Mouse (Mus musculus): ENCODE results near the gene Rps5. TPM values are rescaled to one million over a fixed set of nuclear protein-coding genes. Genes with fewer than 3 reads are reported as not detected.
"Not testable (repeated sequence)": the region's sequence is repeated elsewhere in the genome, so short reads cannot be mapped to it uniquely, and the experiment has no call there.

Gene Rps5
- total RNA-seq, 2 experiments from 2014 or later = 536 to 584 TPM

DNA sequence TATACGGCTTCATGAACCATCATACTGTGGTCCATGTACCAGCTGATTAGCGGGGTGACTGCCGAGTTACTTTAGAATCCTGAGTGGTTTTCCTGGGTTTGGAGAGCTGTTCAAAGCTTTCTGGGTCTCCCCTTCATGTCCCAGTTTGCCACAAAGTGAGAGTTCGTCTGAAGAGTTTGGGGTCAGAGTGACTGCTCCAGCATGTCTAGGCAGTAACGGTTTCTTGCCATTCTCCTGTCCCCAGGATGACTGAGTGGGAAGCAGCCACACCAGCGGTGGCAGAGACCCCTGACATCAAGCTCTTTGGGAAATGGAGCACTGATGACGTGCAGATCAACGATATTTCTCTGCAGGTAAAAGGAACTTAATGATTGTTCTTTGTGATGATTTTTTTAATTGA, 639 bp downstream of the Rps5 start:
- DNase-seq = no peak

DNA sequence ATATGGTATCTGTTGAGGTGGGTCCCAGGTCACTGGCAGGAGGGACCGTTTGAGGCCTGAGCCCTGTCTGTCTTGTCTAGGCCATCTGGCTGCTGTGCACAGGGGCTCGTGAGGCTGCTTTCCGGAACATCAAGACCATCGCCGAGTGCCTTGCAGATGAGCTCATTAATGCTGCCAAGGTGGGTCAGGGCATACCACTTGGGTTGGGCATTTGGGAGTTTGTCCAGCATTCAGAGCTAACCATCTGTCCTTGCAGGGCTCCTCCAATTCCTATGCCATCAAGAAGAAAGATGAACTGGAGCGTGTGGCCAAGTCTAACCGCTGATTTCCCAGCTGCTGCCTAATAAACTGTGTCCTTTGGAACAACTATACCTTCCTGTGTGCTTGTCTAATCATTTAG, 4.2 kb downstream of the Rps5 start:
- intact Hi-C loops (cut with DNase I) = no loop called here
- DNase-seq = no peak

More for the DNA sequence above, 639 bp downstream of the Rps5 start:
- intact Hi-C loops (cut with DNase I) = loop anchor here (2.0 to 5.0 kb wide), 2 partner anchors 26 to 40 kb away; no protein-coding TSS in a partner anchor

DNA sequence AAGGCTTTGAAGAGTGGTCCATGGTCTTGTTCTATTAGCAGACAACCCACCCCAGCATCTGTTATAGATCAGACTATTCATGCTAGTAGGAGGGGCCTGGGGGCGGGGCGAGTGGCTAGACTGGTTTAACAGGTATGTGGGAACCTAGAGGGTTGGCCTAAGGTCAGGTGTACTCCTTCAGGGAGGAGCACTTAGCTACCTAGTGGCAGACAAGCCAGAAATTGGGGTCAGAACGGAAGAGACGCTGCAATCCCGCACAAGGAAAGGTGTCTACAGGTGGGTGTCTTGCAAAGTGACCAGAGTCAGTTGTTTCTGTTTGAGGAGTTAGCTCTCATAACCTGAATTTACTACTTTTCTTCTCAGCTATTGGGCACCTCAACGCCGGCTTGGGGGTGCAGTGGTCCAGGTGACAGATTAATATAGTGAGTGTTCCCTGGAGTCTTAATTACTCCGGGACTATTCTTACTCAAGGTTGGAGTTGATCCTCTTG, 5.1 kb downstream of the Rps5 start, which contains the start of gene Rnf225:
Gene Rnf225, plus strand, starts transcription at position 226 of the 490 bp plus-strand sequence.
- intact Hi-C loops (cut with DNase I) = no loop called here
- DNase-seq = peak in 1 of 2 experiments; percentile 18

DNA sequence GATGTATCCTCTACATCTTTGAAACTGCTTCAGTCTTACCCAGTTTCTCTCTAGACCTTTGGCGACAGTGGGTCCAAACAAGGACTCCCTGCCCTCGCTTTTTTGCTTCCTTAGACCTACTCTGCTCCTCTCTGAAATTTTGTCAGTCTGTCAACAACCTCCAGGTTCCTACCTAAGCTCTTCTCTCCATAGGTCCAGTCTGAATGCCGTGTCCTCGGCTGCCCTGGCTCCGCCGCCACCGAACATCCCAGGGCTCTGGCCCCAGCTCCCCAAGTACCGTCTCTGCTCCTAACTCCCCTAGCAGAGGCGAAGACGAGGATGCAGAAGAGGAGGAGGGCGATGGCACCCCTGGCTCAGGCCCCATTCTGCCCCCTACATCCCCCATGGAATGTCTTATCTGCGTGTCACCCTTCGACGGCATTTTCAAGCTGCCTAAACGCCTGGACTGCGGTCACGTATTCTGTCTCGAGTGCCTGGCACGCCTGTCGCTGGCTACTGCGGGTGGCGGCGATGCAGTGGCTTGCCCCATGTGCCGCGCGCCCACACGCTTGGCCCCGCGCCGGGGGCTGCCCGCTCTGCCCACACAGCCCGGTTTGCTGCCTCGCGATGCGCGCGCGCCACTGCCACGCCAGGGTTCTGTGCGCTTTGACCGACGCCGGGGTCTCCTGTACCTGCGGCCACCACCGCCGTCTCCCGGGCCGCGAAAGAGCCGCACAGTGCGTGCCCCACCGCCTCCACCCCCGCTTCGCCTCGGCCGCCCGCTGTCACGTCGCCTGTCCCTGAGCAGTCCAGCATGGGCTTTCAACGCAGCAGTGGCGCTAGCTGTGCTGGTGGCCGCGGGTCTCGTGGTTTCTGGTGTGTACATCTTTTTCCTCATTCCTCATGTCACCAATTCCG, 5.9 kb downstream of the Rps5 start:
- peak; percentile 18 to 23 for DNase-seq
- intact Hi-C loops (cut with DNase I) = no loop called here

DNA sequence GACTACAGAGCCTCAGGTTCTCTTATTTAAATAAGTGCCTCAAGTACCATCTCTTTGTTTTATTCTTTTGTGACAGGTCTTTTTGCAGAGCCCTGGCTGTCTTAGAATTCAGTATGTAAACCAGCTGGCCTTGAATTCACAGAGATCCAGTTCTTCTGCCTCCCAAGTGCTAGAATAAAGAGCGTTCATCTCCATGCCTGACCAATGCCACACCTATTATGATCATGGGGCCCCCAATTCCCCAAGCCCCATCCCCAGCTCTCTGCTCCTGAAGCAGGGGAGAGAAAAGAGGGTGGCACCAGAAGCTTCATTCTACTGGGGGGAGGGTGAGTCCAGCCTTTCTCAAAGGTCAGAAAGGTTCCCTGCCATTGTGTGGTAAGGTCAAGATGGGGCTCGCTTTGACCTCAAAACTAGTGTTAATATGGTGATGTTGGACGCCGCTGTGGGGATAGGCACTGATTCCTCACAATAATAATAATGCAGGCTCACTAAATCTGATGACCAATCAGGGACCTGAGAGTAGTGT, 11.6 kb downstream of the Rps5 start:
- no peak for DNase-seq

DNA sequence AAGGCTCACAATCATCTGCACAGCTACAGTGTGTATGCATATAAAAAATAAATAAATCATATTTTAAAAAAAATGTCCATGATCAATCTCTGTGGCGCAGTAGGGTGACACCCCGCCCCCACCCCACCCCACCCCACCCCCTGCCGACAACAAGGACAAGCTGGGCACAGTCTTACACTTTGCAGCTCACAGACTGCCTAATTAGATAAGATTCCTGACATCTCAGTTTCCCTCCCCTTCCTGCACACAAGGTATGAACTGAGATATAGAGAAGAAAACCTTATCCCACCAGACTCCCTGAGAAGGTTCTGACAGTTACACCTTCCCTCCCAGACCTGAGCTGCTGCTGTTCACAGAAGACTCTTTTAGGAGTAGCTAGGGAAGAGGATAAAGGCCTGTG, 12.7 kb downstream of the Rps5 start:
- intact Hi-C loops (cut with DNase I) = no loop called here
- no peak for DNase-seq

More for the DNA sequence above, 11.6 kb downstream of the Rps5 start:
- intact Hi-C loops (cut with DNase I) = no loop called here

DNA sequence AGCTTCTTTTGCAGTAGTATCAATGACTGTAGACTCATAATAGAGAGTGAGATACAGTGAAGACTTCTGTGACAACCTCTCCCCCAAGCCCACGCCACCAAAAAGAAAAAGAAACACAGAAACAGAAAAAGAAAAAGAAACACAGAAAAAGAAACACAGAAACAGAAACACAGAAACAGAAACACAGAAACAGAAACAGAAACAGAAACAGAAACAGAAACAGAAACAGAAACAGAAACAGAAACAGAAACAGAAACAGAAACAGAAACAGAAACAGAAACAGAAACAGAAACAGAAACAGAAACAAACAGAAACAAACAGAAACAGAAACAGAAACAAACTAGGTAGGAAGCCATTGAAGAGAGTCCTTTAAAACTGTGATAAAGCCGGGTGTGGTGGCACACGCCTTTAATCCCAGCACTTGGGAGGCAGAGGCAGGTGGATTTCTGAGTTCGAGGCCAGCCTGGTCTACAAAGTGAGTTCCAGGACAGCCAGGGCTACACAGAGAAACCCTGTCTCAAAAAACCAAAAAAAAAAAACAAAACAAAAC, 15.2 kb downstream of the Rps5 start:
- DNase-seq; intact Hi-C loops (cut with DNase I): not testable (repeated sequence)

DNA sequence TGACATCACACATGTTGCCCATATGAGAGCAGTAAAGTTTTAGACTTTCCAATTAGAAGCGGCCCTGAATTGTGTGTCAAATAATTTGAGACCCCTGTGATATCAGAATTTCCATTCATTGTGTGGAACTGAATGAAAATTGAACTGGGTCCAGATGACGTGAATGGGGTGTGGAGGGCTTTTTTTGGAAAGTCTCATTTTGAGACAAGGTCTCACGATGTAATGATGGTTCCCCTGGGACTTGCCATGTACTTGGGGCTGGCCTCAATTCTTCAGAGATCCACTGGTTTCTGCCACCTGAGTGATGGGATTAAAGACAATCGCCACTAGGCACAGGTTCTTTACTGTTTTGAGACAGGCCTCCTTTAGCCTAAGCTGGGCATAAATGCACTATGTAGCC, 18.5 kb downstream of the Rps5 start:
- intact Hi-C loops (cut with DNase I) = no loop called here
- DNase-seq = no peak

DNA sequence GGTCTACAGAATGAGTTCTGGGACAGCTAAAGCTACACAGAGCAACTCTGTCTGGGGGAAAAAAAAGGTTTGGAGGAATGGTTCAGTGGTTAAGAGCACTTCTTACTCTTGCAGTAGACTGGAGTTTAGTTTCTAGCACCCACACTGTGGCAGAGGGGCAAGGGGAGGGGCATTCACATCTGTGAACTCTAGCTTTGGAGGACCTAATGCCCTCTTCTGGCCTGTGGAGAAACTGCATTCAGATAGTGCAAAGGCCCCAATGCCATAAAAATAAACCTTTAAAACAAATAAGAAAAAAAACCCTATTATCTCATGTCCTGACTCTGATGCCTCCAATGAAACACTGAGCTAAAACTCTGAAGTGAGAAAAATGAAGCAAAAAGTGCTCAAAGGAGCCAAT, 21.4 kb downstream of the Rps5 start:
- DNase-seq = no peak
- intact Hi-C loops (cut with DNase I) = no loop called here

DNA sequence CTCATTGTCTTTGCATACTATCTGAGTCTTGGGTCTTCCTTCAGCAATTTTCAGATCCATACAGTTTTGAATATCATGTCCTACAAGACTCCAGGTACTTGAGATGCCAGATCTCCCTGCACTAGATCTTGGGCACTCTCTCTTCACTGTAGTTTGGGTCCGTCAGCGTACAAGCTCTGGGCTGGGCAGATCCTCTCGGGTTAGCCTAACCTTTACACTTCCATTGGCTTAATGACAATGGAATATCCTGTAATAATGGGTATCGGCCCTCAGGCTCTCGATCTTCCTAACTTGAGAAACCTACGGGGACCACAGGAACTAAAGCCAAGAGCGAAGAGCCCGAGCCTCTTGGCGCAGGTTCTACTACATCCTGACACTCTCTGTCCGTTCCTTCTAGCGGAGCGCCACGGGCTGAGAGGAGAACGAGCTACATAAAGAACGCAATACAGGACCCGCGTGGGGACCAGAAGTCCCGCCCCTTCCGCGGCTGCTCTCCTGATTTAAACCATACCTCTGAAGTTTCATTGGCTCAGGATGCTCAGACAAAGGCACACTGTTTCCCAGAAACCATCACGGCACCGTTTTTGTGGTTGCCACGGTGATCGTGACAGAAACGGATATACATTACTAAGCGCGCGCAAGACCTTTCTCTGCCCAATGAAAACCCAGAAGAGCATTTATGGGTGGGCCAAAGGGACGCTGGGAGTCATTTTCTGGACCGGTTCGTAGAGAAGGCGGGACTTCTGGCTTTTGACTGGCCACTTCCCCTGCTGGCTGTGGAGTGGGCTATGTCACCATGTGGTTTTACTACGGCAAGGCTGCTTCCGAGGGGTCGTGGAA, 27.2 kb downstream of the Rps5 start:
- intact Hi-C loops (cut with DNase I) = loop anchor here (2.0 kb wide), 1 partner anchor 26 kb away; the partner anchor contains the start of gene Rps5
- DNase-seq = peak; percentile 81 to 88

DNA sequence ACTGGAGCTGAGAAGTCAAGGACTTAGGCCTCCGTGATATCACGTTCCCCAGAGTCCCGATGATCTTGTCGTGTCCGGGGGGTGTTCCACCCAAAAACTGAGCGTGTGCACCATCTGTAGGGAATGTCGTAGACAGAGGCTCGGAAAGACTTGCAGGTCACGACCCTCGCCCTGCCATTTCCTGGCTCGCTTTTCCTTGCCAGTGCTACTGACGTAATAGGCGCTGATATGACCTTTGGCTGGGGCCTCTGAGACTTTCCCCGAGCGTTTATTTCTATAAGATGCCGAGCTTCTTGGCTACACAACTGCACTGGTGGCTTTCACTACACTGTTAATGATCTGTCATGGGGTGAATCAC, 27.8 kb downstream of the Rps5 start:
- intact Hi-C loops (cut with DNase I) = loop anchor here (2.0 kb wide), 2 partner anchors 17 to 27 kb away; partner anchors contain the start of gene Rps5
- no peak for DNase-seq

DNA sequence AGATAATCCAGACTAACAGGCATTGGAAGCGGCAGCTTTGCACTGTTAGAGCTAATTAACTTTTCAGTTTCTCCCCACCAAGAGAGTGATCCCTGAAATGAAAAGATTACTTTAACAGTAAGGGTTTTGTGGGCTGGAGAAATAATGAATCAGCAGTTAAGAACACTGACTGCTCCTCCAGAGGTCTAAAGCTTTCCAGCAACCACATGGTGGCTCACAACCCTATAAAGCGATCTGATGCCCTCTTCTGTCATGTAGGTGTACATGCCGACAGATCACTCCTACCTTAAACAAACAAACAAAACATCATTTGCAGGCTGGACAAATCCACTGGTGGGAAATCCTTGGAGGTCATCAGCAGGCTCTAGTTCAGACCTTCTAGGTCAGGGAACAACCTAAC, 32.8 kb downstream of the Rps5 start:
- no peak for DNase-seq
- intact Hi-C loops (cut with DNase I) = no loop called here

DNA sequence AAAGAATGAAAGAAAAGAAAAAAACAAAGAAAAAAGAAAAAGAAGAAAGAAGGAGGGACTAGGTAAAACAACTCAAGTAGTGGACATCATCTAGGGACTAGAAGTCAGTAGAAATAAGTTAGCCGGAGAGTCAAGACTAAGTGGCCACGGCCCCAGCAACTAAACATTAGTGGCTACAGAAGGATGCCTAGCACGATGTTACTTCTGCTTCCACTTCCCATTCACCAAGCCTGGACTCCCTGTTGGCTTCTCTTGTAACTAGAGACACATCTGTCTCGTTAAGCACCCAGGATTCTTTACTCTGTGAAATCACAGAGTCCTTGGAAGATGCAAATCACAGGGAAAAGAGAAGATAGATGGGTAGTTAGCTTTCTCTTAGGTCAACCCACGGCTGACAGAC, 35.4 kb downstream of the Rps5 start:
- intact Hi-C loops (cut with DNase I) = no loop called here

DNA sequence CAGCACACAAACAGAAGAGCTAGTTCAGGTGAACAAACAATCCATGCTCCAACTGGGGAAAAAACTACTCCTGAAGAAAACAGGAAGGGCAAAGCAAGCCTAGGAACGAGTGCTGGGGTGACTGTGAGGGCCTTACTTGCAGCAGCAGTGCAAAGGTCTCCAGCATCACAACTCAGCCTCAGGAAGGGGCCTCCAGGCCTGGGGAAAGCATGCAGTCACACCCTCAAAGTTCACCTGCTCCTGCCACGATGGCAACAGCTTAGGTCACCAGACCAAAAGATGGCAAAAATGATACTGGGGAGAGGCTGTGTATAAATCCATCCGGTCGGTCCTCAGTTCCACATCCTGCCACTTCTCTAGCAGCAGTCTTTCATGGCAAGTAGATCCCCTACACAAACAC, 36.9 kb downstream of the Rps5 start:
- no peak for DNase-seq
- intact Hi-C loops (cut with DNase I) = no loop called here

More for the DNA sequence above, 35.4 kb downstream of the Rps5 start:
- no peak for DNase-seq

DNA sequence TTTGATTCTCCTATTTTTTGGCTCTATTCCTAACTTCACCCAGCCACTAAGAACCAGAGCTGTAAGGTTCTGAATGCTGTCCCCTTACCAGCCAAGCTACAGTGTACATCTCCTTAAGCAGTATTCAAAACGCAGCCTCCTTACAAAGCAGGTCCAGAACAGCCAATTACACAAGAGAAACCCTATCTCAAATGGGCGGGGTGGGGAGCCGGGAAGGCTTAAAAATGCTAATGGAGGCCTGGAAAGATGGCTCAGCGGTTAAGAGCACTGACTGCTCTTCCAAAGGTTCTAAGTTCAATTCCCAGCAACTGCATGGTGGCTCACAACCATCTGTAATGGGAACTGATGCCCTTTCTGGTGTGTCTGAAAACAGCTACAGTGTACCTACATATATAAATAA, 37.6 kb downstream of the Rps5 start:
- no peak for DNase-seq
- intact Hi-C loops (cut with DNase I) = loop anchor here (5.0 kb wide), 1 partner anchor 37 kb away; the partner anchor contains the start of gene Rps5

DNA sequence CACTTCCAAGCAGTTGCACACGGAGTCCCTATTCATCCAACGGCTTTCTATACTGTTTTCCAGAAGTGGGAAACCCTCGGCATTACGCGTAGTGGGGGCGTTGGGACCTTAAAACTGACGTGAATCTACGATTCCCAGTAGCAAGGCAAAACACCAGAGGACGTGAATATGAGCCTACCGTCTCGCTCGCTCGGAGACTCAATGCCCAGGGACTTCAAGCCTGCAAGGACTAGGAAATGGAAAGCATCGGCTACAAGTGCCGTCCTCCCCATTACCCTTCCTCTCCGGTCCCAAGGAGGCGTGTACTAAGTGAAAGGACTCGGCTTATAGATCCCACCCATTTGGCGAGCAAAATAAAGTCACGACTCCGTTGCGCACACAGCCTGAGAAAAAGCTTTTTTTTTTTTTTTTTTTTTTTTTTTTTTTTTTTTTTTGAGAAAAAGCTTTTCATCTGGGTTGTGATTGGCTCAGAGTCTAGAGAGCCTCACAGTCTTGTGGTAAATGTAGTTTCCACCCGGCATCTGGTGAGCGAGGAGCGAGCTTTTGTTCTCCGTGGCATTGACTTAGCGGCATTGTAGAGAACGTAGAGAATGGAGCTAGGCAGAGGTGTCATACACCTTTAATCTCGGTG, 39.5 kb downstream of the Rps5 start:
- DNase-seq = peak; percentile 32 to 58
- intact Hi-C loops (cut with DNase I) = loop anchor here (5.0 kb wide), 1 partner anchor 39 kb away; the partner anchor contains the start of gene Rps5

DNA sequence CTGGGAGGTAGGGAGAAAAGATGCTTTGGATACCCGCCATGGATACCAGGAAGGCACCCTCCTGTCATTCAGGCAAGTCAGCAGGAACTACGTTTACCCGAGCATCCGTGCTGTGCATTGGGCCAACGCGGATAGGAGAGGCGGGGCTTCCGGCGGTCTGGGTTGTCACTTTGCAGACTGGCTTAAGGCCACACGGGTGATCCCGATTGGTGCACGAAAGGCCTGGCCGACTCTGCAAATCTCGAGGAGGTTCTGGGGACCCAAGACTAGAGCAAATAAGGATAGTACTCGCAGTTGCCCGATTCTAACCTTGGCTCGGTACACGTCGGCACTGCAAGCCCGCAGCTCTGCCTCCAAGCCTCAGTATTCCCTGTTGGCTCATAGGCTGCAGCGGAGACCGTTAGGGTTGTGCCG, 43.6 kb downstream of the Rps5 start, which contains the start of gene Zfp324:
Gene Zfp324, plus strand, starts transcription at position 161 of the 414 bp plus-strand sequence.
- intact Hi-C loops (cut with DNase I) = loop anchor here (2.0 kb wide), 1 partner anchor 15 kb away; no protein-coding TSS in a partner anchor
- DNase-seq = peak; percentile 88 to 89

DNA sequence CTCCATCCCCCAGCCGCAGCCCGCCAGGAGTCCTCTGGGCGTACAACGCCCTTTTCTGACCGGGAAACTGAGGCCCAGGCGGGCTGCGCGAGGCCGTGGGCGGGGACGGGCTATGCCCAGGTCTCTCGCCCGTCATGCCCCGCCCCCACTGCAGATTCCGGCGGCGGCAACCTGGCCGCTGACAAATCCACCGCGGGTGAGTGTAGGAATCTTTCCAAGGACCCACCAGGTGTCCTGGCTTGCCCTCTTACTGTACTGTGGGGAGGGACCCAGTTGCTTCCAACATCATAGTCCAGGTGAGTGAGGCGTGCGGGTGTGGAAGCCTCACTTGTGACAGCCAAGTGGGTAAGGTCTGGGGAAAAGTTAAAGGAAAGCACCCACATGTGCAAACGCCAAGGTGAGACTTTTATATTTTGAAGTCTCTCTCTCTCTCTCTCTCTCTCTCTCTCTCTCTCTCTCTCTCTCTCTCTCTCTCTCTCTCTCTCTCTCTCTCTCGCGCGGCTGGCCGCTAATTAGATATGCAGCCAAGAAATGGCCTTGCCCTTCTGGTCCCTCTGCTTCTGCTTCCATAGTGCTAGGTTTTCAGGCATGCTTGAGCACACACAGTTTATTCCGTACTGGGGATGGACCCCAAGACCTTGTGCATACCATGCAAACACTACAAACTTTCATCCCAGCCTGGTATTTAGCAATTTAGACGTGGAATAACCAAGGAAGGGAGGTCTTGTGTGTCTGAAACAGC, 44.2 kb downstream of the Rps5 start:
- intact Hi-C loops (cut with DNase I) = loop anchor here (2.0 kb wide), 1 partner anchor 15 kb away; no protein-coding TSS in a partner anchor
- peak; percentile 61 to 71 for DNase-seq

DNA sequence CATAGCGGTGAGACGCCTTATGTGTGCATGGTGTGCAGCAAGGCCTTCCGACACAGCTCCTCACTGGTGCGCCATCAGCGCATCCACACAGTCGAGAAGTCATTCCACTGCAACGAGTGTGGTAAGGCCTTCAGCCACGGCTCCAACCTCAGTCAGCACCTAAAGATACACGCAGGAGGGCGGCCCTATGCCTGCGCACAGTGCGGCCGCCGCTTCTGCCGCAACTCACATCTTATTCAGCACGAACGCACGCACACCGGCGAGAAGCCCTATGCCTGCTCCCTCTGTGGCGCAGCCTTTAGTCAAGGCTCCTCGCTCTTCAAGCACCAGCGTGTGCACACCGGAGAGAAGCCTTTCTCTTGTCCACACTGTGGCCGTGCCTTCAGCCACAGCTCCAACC, 48.8 kb downstream of the Rps5 start:
- DNase-seq = no peak
- intact Hi-C loops (cut with DNase I) = no loop called here
